Mouse (Mus musculus) T-helper 1 cell (primary cell): ENCODE results near the gene Gpr180.
"Not testable (repeated sequence)": the region's sequence is repeated elsewhere in the genome, so short reads cannot be mapped to it uniquely, and the experiment has no call there.

Experiments used
- in situ Hi-C: fragments of 300-600 bp; cut with MboI, MseI; formaldehyde crosslinking; loops from one replicate; pipeline ENCODE4 v1.15.1; 2025; ENCODE audit warnings: high pct_unique_total_duplicates

Gene Gpr180

DNA sequence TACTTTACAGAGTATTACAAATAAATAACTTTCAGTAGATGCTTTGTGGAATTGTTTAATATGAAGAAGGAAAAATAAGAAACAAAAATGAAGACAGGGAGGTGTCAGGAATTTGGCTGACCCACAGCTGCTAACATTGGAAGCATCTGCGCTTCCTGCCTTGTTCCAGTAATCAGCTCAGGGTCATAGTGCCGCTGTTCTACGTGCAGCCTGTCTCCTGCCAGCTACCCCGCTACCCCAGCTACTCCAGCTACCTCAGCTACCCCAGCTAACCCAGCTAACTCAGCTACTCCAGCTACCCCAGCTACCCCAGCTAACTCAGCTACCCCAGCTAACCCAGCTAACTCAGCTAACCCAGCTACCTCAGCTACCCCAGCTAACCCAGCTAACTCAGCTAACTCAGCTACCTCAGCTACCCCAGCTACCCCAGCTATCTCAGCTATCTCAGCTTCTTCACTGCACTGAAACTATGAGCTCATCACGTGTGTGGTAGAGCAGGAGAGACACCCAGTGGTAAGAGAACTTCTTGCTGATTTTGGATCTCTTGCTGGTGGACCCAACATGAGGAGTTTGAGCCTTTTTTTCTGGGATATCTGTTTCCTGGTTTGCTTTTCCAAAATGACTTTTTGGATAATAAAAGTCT lies 14.8 kb downstream of the Gpr180 start:
- in situ Hi-C loops, result no loop called here

DNA sequence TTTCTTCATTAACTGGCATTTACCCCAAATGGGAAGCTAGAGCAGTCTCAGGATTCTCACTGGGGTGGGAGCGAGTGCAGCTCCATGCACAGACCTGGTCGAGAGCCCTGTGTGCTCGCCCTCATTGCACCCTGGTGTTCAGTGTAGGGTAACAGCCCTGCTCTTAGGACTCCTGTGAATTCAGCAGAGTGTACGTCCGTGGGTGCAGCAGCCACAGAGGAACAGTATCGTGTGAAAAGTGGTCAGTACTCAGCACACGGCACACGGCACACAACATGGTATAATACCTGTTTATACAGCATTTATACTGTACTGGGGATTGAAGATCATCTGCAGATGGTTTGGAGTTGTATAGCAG lies 15.3 kb downstream of the Gpr180 start:
- in situ Hi-C loops, result no loop called here

DNA sequence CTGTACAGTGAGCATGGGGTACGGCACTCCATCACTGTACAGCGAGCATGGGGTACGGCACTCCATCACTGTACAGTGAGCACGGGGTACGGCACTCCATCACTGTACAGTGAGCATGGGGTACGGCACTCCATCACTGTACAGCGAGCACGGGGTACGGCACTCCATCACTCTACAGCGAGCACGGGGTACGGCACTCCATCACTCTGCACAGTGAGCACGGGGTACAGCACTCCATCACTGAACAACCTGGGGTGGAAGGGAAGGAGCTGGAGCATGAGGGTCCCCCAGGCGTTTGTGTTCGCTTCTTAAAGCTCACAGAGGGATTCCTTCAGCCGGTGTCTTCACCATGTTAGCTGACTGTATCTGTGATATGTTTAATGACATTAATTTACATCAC lies 19.1 kb downstream of the Gpr180 start:
- in situ Hi-C loops, result not testable (repeated sequence)

DNA sequence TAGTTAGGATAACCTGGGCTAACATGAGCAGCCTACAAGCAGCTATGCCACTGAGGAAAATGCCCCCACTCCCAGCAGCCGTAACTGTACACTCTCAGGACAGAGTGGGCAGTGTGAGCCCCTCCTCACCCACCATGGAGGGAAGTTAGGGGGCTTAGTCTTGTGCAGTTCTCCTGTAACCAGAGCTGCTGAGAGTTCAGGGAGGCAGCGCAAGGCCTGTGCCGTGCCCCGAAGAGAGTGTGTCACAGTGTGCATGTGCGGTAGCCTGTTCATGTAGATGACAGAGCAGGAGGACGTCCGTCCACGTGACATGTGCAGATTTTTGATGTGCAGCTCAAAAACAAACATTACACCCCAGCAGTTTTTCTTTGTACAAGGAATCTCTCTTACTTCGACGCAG lies 19.8 kb downstream of the Gpr180 start:
- in situ Hi-C loops, result no loop called here

DNA sequence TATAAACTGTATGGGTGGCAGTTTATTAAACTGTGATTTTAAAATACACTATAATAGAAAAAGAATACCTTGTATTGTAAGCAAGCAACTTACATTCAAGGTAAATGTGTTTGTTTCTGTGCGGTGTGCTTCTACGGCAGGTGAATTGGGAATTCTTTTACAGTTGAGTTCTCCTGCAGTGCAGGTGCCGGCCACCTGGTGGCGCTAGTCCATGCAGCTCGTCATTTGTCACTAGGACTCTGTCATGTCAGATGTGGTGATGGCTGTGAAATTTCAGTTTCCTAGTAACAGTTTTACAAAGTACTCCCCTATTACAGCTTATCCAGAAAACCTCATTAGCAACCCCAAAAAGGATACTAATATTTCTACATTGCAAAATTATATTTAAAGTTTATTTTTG lies 20.2 kb downstream of the Gpr180 start:
- in situ Hi-C loops, result no loop called here

DNA sequence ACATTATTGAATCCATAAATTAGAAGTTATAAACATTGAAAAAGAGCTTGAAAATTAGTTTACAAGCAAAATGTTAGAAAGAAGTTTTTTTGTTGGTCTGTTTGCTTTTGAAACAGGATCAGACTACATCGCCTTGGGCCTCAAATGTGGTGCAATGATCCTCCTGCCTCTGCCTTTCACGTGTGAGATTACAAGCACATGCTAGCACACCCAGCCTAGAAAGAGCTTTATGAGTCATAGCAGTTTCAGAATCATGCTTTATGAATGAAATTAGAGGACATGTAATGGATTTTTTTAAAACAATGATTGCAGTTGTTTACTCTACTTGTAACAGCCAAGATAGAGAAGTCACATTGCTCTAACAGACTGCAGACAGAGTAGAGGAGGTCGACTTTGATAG lies 24.8 kb downstream of the Gpr180 start:
- in situ Hi-C loops, result no loop called here

DNA sequence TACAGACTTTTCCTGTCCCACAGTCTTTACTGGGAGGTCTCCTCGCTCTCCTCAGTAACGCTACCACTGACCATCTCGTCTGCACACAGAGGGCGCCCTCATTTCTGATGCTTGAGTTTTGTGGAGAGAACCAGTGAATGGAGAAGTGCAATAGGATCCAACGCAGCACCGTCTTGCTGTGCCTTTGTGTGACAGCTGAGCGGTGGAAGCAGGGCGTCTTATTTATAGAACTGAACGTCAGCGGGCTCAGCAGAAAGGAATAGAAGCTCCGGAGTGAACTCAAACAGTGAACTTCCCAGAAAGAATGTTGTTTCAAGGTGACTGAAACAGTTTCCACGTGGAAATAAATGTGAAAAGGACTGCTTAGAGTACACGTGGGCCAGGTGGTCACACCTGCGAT lies 25.7 kb downstream of the Gpr180 start:
- in situ Hi-C loops, result no loop called here

DNA sequence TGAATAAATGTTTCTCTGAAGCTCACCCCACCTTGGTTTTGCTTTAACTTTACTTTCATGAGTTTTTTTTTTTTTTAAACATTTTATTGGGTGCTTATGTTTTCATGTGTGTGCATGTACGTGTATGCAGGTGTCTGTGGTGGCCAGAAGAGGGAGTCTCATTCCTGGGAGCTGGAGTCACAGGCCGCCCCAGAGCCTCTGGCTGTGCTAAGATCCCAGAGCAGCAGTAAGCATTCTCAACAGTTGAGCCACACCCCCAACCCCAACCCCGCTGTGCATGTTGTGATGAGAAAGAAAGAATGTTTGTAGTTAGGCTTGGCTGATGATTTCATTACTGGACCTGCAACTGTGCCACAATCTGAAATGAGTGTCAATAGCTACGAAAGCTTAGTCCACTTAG lies 31.8 kb downstream of the Gpr180 start:
- in situ Hi-C loops, result no loop called here

DNA sequence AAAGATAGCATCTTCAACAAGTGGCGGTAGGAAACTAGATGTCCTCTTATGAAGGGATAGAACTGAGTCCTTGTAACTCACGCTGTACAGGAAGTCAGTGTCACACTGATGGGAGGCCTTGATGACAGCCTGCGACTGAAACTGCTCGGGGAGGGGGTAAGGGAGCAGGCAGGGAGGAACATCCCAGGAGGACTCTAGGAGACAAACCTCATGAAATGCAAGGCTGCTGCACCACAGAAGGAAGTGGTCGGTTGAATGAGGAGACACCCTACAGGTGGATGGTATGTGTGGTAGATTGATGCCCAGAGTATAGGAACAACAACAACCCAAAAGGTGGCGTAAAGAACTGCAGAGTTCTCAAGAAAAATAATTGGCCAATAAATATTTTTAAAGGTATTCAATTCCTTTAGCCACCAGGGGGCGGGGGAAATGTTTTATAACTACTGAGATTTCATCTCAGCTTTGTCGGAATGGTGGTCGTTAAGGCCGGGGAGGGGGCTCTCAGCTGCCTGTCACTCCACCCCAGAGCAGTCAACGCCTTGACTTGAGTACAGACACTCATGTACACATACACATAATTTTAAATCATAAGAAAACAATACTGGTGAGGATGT lies 36.7 kb downstream of the Gpr180 start:
- in situ Hi-C loops, result no loop called here

DNA sequence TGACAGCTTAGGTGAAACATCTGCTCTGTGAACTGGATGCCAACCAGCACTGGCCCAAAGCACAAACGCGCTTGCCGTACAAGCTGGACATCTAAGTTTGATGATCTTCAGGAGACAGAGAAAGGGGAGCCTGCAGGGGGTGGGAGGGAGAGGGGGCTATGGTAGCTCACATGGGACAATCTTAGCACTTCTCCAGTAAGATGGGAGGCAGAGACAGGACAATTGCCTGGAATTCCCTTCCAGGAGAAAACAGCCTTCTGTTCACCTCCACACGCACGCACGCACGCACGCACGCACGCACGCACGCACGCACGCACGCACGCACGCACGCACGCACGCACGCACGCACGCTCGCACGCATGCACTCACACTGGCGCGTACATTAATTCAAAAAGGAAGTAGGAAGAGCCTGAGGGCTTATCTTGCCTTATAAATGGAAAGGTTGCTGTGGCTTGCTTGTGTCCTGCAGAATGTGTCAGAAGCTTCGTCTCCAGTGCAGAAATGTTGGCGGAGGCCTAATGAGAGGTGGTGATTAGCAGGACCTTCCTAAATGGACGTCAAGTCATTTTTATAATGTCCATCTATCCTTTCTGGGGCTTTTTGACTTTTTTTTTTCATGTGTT lies 38.2 kb downstream of the Gpr180 start:
- in situ Hi-C loops, result no loop called here

DNA sequence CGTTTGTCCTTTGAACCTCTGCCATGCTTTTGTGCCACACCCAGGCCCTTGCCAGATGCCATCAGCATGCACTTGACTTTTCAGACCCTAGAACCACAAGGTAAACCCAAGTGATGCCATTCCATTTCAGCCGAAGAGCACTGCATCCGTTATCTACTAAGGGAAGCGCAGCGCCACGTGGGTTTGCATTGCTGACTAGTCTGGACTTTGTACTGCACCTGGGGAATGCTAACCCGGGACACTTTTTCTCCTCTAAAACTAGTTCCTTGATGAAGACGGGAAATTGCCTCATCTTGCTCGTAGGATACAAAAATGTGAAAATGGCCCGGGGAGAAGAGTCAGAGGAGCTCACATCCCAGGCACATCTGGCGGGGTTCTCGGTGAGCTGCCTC lies 38.7 kb downstream of the Gpr180 start:
- in situ Hi-C loops, result no loop called here

DNA sequence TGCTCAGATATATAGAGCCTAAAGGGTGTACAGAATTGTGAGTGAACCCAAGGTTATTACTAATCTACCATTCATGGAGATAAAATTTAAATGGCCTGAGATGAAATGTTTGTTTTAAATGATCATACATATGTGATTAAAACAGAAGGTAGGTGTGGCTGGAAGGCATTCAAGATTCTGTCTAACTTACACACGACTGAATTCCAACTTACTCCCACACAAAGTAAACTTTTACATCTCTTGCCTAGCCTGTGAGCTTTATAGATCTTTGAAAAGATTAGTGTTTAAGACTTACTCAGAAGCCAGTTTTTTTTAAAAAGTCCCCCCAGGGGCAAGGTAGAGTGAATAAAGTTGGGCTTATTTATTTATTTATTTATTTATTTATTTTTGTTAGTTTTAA lies 42.3 kb downstream of the Gpr180 start:
- in situ Hi-C loops, result no loop called here

DNA sequence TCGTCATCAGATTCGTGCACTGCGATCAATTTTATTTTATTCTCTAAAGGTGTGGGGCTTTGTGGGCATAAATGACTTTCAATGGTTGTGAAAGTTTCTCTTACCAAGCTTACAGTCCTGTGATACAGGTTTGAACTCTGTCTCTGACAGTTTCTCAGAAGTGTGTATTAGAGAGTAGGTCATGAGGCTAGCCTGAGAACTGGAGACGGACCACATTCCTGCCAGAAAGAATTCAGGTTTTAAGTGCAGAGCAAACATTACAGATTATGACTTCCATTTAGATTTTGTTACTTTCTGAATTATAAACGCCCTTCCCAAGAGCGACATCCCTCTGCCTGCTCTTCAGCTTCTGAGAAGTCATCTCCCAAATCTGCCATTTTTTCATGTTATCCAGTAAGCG lies 42.7 kb downstream of the Gpr180 start:
- in situ Hi-C loops, result no loop called here

DNA sequence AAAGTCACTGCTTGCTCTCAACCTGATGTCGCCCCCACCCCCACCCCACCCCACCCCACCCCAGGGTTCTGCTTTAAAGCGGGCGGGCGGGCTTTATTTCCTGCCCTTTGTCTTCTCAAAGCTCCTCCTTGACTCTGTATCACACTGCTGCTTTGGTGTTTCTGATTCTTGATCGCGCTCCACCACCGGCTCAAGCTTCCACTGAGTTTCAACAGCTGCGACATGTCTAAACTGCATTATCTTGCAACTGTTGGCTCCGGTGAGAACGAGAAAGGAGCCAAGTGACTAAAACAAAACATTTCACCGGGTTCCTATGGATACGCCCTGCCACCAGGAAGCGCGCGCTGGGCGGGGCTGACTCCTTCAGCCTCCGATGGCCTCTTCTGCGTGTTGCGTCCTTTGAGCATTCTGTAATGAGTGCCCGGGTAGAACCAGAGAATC lies 43.2 kb downstream of the Gpr180 start:
- in situ Hi-C loops, result no loop called here

DNA sequence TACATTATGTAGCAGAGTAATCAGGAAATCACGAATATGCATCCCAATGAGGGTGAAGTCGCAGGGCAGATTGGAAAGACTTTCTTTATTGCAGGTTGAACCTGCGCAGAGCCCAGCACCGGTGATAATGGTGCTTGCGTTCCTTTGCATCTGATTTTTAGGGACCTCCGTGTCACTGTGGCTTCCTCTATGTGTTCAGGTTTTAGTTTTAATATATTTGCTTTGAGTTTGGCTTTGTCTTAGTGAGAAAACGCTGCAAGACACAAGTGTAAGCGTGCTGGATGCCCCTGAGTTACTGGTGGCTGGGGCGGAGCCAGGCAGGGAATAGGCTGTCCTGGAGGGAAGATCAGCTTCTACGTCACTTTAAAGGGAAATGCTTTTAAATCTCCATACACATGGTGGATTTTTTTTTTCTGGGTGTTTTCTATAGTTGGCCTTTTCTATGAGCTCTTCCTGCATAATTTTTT lies 43.8 kb downstream of the Gpr180 start:
- in situ Hi-C loops, result no loop called here

DNA sequence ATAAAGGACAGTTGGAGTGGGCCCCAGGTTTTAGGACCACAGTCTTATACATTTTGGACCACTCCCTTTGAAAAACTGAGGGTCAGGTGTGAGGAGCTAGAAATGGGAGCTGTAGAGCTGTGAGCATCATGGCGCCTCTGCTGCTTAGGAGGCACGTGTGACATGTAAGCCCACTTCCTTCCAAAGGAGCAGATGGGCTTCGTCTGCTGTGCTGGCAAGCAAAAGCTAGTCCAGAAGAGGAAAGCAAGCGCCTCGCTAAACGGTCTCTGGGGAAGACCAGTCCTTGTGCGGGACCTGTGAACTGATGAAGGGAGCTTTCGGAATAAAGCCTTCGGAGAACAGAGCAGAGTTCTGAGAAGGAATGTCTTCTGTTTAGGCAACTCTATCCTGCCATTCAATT lies 54.5 kb downstream of the Gpr180 start:
- in situ Hi-C loops, result no loop called here

DNA sequence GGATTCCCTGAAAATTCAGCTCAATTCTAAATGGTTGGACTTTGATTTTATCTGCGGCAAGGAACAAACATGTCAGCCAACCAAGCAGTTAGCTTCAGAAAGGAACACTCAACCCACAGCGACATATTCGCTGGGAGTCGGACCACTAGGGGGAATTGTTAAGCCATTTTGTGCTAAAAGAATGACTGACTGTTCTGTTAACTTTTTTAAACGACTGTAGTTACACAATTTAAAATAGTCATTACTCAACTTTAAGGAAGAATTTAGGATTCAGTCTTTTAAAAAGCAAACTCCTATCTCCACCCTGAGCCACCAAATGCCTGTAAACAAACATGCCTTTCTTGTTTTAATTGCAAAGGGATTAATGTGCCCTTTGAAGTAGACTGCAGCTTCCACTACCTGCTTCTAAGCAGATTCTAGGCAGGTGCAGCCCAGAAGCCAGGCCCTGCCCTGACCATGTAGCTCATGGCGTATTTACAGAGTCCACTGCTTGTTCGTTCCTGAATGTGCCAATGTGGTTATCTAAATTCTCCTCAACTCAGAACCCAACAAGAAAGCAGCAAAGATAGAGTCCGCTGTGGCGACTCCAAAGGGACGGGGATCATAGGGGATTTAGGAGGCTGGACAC lies 56.2 kb downstream of the Gpr180 start:
- in situ Hi-C loops, result no loop called here

DNA sequence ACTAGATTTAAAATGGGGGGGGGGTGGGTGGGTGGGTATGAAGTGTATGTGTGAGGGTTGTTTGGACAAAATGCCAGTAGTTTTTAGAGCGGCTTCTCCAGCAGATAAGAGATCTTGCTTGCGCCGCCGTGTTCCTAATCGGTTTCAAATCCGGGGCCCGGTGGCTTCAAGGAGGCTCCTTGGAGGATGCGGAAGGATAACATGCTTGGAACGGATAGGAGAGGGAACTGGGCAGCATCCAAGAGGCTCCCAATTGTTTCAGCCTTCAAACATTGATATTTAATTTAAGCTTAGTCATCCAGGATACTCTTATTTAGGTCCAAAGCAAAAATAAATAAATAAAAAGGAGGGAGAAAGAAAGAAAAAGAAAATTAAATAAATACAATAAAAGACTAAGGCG lies 56.7 kb downstream of the Gpr180 start:
- in situ Hi-C loops, result no loop called here

DNA sequence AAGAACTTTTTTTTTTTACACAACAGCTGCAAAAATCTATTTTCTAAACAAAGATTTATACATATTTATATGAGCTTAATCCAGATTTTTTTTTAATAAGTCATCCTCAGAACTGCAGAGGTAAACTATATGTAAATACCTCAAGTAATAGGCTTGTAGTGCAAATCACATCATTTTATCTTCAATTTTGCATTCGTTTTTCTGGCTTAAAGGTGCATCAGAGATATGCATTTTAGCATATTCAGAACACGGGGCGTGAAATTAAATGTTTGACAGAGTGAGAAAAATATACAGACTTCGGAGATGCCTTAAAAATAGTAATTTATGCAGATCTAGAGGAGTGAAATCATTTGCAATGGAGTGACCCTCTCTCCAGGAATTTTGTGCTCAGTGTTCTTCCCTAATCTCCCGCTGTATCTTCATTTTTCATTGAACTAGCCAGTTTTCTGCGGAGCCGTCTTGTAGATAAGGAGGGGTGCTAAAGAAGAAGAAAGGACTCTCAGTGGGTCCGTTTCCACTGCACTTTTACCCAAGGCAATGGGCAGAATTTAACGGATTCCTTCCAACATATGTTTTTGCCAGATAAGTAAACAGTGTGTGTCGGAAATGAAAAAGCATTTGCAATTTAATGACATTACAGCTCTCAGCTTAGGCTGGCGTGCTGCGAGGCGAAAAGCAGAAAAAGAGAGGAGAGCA lies 57.4 kb downstream of the Gpr180 start:
- in situ Hi-C loops, result no loop called here

DNA sequence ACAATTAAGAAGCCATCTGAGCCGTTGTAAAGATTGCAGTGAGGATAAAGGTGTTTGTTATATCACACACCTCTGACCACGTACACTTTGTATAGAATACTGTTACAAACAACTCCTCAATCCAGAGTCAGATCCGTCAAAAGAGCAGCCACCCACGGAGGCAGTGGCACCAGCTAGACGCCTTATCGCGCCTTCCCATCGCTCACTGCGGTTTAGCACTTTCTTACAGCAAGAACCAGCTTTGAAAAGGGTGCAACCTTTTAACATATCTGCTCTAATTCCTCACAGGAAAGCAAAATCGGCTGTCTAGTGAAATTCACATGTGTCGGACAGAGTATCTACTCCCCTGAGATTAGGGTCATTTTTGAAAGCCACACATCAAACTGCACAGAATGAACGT lies 60.1 kb downstream of the Gpr180 start:
- in situ Hi-C loops, result no loop called here

DNA sequence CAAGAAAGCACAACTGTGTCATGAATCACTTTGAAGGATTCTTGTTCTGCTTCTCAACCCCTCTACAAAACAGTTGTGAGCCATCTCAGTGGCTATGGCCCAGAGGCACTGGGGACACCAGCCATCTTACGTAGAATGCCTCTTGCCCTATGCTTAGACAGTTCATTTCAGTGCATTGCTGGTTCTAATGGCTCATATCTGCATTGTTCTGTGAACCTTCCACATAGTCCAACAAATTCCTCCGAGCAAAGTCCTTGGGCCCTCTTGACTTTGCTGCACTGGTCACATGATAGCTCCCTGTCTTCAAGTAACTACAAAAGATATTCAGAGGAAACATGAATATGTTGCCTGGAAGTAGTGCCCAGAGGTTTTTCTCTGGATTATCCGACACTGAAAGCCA lies 63.8 kb downstream of the Gpr180 start:
- in situ Hi-C loops, result no loop called here

DNA sequence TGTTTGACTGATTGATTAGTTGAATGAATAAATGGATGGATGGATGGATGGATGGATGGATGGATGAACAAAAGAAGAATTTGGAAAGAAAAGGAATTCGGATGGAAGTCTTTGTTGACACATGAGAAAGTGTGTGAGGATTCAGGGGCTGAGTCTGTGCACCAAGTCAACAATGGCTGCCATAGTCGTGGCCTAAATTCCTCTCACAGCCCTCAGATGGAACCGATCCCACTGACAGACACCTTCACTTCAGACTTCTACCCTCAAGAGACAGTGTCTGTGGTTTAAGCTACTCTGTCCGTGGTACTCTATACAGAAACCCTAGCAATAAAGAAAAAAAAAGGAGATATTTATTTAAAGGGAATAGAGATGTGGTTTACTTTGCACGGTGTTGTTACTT lies 65.0 kb downstream of the Gpr180 start:
- in situ Hi-C loops, result no loop called here
